Mouse (Mus musculus): ENCODE measurements around the gene Pdcd11. TPM values are rescaled to one million over a fixed set of nuclear protein-coding genes. Genes with fewer than 3 reads are reported as not detected.

Gene Pdcd11
- 4.6 and 5.2 TPM in 2 replicates for polyA plus RNA-seq (2015; fragmentation: Nextera tagmentation; extraction: Ambion mirVana)

DNA sequence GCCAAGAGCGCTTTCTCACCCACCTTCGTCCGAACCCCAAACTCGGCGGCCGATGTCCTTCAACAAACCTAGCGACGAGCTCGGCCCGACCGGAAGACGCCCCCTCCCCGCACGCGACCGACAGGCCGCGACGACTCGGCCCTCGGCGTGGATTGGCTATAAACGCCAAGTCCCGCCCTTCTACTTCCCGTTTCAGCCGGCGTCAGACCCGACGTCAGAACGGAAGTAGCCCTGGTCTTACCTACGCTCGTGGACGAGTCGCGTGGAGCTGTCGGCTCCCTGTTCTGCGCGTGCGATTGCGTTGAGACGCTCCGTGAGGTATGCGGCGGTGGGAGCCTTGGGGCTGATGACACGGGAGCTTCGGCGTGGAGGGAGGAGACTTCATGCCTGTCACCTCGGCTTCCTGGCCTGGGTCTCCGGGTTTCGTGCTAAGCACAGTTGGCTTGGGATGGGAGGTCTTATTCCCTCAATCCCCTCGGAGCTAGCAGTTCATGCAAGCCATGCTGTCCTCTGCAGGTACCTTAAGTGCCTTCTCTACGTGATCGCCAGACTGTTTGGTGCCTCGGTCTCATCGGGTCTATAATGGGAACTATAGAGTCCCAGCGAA is at the start of gene Pdcd11, which contains the start of gene Usmg5:
TSS of gene Pdcd11 (plus strand) at position 219 of the 607 bp plus-strand sequence.
TSS of gene Usmg5 (minus strand) at position 98 of the 607 bp plus-strand sequence.
- Histone ChIP-seq H3K4me3 (peak within 1 kb of the TSS; percentile 80), H3K4me2 (peak within 1 kb of the TSS; percentile 66), H3K4me1 (replicated peaks) (peaks cover 22% of the 10 kb centered on the region), H3K36me3 (peaks cover 22% of the 10 kb centered on the region), H3K9ac (peak within 1 kb of the TSS; percentile 97), H3K9me3 (replicated peaks) (no peaks in the 10 kb centered on the region), H3K27me3 (no peaks in the 10 kb centered on the region), H3K27ac (peak within 1 kb of the TSS; percentile 93)
- ATAC-seq (replicated peaks; ENCODE audit: insufficient number of reproducible peaks, insufficient read depth, low FRiP score, low read depth) = peak; percentile 99
- WGBS = under 1% methylated on average over 56 of the region's 56 CpGs

DNA sequence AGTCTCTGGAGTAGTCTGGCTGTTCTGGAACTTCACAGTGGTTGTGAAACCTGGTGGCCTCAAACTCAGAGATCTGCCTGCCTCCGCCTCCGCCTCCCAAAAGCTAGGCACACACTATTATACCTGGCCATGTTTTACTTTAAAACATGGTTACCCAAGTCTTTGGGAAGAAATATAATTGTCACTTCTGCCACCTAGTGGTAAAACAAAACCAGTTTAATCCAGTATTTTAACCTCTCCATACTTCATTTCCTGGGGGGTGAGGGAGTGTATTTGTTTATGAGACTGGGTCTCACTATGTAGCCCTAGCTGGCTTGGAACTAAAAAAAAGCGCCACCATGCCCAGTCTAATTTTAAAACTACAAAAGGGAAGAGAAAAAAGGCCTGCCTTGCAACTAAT is 47.0 kb upstream of the Pdcd11 start:
- Histone ChIP-seq H3K9ac (no peak overlapping the region), H3K9me3 (replicated peaks) (no peaks in the 10 kb centered on the region), H3K36me3 (peaks cover 30% of the 10 kb centered on the region), H3K27me3 (no peaks in the 10 kb centered on the region), H3K4me1 (replicated peaks) (no peaks in the 10 kb centered on the region), H3K4me3 (no peak overlapping the region), H3K27ac (no peak overlapping the region), H3K4me2 (no peak overlapping the region)
- no peak for ATAC-seq (replicated peaks; ENCODE audit: insufficient number of reproducible peaks, insufficient read depth, low FRiP score, low read depth)
- WGBS = 77% methylated on average over 3 of the region's 3 CpGs

DNA sequence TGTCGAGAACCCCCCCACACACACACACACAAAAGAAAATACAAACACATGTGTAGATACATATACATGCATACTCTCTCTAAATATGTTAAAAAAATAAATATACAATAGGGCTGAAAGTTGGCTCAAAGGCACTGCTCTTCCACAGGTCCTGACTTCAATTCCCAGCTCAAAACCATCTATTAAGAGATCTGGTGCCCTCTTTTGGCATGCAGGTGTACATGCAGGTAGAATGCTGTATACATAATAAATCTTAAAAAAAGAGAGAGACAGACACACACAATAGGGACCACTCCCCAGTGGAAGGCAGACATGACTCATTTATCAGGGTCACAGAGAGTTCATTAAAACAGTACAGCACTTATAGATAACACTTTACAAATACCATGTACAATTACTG is 44.2 kb upstream of the Pdcd11 start:
- Histone ChIP-seq H3K4me1 (replicated peaks) (peaks cover 14% of the 10 kb centered on the region), H3K9me3 (replicated peaks) (no peaks in the 10 kb centered on the region), H3K27me3 (no peaks in the 10 kb centered on the region), H3K9ac (no peak overlapping the region), H3K4me2 (no peak overlapping the region), H3K36me3 (peaks cover 18% of the 10 kb centered on the region), H3K4me3 (no peak overlapping the region), H3K27ac (no peak overlapping the region)
- WGBS = 87% methylated on average over 1 of the region's 1 CpGs
- no peak for ATAC-seq (replicated peaks; ENCODE audit: insufficient number of reproducible peaks, insufficient read depth, low FRiP score, low read depth)

DNA sequence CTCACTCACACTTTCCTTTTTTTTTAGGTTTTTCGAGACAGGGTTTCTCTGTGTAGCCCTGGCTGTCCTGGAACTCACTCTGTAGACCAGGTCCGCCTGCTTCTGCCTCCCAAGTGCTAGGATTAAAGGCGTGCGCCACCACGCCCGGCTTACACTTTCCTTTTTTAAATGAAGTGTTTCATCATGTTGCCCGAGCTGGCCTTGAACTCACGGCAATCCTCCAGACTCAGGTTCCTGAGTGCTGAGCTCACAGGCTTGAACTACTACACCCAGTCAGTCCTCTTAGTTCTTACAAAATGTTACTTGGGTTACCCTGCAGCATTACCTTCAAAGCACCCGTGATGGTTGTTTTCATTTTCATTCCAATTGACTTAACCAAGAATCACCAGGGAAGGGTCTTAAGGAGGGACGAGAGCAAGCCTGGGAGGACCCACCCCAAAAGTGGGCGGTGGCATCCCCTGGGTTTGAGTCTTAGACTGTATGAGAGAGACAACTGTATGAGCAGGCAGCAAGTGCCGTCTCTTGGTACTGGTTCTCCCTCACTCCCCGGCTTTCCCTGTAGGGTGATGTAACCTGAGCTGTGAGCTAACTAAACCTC is 43.2 kb upstream of the Pdcd11 start:
- ATAC-seq (replicated peaks; ENCODE audit: insufficient number of reproducible peaks, insufficient read depth, low FRiP score, low read depth) = no peak

DNA sequence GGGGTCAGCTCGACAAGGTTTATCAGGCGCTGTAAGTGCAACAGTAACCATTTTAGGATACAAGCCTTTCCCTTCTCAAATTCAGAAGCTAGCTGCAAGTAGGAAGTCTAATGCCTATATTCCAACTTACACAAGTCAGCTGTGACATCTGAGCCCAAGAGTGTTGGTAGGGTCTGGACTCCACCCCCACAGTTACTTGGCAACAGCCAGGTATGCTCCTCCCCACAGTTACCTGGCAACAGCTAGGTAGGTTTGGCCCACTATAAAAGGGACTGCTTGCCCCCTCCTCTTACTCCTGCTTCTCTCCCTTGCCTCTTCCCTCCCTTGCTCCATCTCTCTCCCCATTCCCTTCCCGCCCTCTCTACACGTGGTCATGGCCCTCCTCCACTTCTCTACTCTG is 41.5 kb upstream of the Pdcd11 start:
- Histone ChIP-seq H3K27ac (no peak overlapping the region), H3K4me3 (0 out of 2 replicates have a peak overlapping the region, but pooled peaks have one; percentile 89), H3K27me3 (no peaks in the 10 kb centered on the region), H3K9ac (no peak overlapping the region), H3K4me2 (peak overlapping the region; percentile 86; the same call in 1 of the 2 replicates), H3K4me1 (replicated peaks) (peaks cover 14% of the 10 kb centered on the region), H3K36me3 (peaks cover 18% of the 10 kb centered on the region), H3K9me3 (replicated peaks) (no peaks in the 10 kb centered on the region)
- WGBS = 55% methylated on average over 4 of the region's 4 CpGs
- ATAC-seq (replicated peaks; ENCODE audit: insufficient number of reproducible peaks, insufficient read depth, low FRiP score, low read depth) = no peak

More for the DNA sequence above, 43.2 kb upstream of the Pdcd11 start:
- Histone ChIP-seq H3K27me3 (no peaks in the 10 kb centered on the region), H3K4me1 (replicated peaks) (peaks cover 14% of the 10 kb centered on the region), H3K4me3 (no peak overlapping the region), H3K27ac (no peak overlapping the region), H3K36me3 (peaks cover 18% of the 10 kb centered on the region), H3K4me2 (no peak overlapping the region), H3K9ac (no peak overlapping the region), H3K9me3 (replicated peaks) (no peaks in the 10 kb centered on the region)
- WGBS = 84% methylated on average over 13 of the region's 13 CpGs

DNA sequence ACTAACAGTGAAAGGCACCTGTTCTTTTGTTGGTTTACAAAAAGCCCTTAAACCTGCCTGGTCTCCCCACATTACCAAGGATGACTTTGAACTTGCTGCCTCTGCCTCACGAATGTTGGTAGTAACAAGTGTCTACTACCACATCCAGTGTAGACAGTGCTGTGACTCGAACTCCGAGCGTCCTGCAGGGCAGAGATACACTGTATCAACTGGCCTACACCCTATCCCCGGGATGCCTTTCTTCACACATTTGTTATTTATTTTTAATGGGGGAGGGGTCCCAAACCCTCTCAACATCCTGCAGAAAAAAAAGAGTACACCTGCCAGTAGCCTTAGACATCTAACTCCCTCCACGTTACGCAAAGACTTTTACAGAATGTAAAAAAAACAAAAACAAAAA is 40.7 kb upstream of the Pdcd11 start:
- Histone ChIP-seq H3K36me3 (peaks cover 18% of the 10 kb centered on the region), H3K27me3 (no peaks in the 10 kb centered on the region), H3K9ac (peak overlapping the region; percentile 70), H3K4me2 (peak overlapping the region; percentile 86), H3K9me3 (replicated peaks) (no peaks in the 10 kb centered on the region), H3K4me3 (peak overlapping the region; percentile 89), H3K27ac (peak overlapping the region; percentile 87; the same call in 1 of the 2 replicates), H3K4me1 (replicated peaks) (peaks cover 14% of the 10 kb centered on the region)
- 3% methylated on average over 7 of the region's 7 CpGs for WGBS
- ATAC-seq (replicated peaks; ENCODE audit: insufficient number of reproducible peaks, insufficient read depth, low FRiP score, low read depth) = no peak

DNA sequence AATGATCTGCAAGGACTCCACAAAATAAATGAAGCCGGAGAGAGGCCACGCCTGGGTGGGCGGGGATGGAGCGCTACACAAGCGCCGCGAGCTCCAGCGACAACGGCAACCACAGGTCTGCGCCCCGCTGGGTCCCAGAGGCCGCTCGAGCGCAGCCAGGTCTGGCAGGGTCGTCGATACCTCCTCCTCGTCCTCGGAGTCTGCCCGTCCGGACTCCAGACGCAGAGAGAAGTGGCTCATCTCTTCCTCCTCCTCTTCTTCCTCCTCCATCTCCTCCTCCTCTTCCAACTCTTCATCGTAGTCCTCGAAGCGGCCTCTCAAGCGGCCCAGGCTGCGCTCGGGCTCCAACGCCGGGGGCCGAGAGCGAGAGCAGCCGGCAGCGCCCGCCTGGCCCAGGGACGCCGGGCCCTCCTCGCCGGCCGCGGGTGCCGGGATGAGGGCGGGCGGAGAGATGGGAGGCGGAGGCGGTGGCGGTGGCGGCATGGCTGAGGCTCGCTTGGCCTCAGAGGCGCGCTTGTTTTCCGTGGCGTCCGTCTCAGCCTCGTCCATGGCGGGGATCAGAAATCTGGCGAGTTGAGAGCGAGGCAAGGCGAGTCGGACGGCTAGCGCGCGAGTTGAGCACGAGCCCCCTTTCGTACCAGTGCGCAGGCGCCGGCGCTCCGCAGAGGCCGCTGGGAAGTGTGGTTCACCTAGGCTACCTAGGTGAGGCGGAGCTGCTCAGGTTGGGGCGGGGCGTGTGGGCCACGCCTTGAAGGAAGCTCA is 40.1 kb upstream of the Pdcd11 start, which contains the start of gene Pcgf6:
TSS of gene Pcgf6 (minus strand) at position 636 of the 762 bp plus-strand sequence.
- peak within 1 kb of the TSS; percentile 89 for H3K4me3 ChIP-seq
- H3K36me3 ChIP-seq = peaks cover 15% of the 10 kb centered on the region
- peak within 1 kb of the TSS; percentile 86 for H3K4me2 ChIP-seq
- no peaks in the 10 kb centered on the region for H3K9me3 ChIP-seq (replicated peaks)
- under 1% methylated on average over 75 of the region's 75 CpGs for WGBS
- H3K9ac ChIP-seq = peak within 1 kb of the TSS; percentile 70
- peak within 1 kb of the TSS; percentile 87 for H3K27ac ChIP-seq
- no peaks in the 10 kb centered on the region for H3K27me3 ChIP-seq
- ATAC-seq (replicated peaks; ENCODE audit: insufficient number of reproducible peaks, insufficient read depth, low FRiP score, low read depth) = peak; percentile 84
- peaks cover 14% of the 10 kb centered on the region for H3K4me1 ChIP-seq (replicated peaks)

DNA sequence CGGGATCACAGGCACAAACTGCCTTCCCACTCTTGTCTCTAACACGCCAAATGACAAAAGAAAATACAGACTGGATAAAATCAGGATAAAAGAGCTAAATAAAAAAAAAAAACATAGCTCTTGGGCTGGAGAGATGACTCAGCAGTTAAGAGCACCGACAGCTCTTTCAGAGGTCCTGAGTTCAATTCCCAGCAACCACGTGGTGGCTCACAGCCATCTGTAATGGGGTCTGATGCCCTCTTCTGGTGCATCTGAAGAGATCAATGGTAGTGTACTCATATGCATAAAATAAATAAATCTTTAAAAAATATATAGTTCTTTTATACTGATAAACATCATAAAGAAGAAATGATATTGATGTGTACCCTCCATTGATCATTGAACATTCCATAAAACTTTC is 37.6 kb upstream of the Pdcd11 start:
- Histone ChIP-seq H3K4me3 (no peak overlapping the region), H3K9ac (no peak overlapping the region), H3K27ac (no peak overlapping the region), H3K9me3 (replicated peaks) (no peaks in the 10 kb centered on the region), H3K27me3 (no peaks in the 10 kb centered on the region), H3K36me3 (no peaks in the 10 kb centered on the region), H3K4me1 (replicated peaks) (peaks cover 14% of the 10 kb centered on the region), H3K4me2 (no peak overlapping the region)
- WGBS = 80% methylated on average over 4 of the region's 4 CpGs
- no peak for ATAC-seq (replicated peaks; ENCODE audit: insufficient number of reproducible peaks, insufficient read depth, low FRiP score, low read depth)

DNA sequence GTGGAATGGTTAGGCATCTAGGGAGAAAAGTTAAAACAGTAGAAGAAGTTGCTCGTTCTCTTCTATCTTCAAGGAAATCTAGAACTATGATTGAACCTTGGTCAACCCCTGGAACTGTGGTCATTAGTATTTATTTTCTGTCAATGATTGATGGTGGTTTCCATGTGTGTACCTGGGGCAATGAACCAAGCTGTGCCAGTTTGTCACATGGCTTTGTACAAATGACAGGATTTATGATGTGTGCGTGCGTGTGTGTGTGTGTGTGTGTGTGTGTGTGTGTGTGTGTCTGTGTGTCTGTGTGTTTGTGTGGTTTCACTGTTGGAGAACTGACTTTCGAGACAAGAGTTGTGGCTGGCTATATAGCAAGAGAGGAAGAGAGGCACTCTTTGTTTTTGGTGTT is 37.1 kb upstream of the Pdcd11 start:
- WGBS = 77% methylated on average over 4 of the region's 4 CpGs
- H3K9me3 ChIP-seq (replicated peaks) = no peaks in the 10 kb centered on the region

DNA sequence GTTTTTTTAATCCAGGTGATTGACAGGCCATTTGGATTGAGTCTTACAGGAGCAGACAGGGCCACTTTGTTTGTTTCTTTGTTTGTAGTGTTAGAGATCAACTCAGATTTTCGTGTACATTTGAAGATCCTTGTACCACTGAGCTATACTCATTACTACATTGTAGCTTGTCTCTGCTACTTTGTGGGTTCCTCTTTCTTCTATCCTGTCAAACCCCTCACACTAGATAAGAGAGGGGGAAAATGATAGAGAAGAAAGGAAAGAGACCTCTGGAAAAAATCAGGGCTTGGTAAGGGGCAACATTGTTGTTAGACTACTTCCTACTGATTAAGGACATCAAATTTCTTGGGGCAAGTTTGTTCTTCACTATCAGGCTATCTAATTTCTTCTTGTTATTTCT is 32.9 kb upstream of the Pdcd11 start:
- Histone ChIP-seq H3K4me1 (replicated peaks) (no peaks in the 10 kb centered on the region), H3K27ac (no peak overlapping the region), H3K4me2 (no peak overlapping the region), H3K4me3 (no peak overlapping the region), H3K9ac (no peak overlapping the region), H3K36me3 (no peaks in the 10 kb centered on the region), H3K9me3 (replicated peaks) (no peaks in the 10 kb centered on the region), H3K27me3 (no peaks in the 10 kb centered on the region)
- 52% methylated on average over 1 of the region's 1 CpGs for WGBS
- no peak for ATAC-seq (replicated peaks; ENCODE audit: insufficient number of reproducible peaks, insufficient read depth, low FRiP score, low read depth)

More for the DNA sequence above, 37.1 kb upstream of the Pdcd11 start:
- Histone ChIP-seq H3K9ac (no peak overlapping the region), H3K4me3 (no peak overlapping the region), H3K27me3 (no peaks in the 10 kb centered on the region), H3K27ac (no peak overlapping the region), H3K4me2 (no peak overlapping the region), H3K36me3 (no peaks in the 10 kb centered on the region), H3K4me1 (replicated peaks) (peaks cover 14% of the 10 kb centered on the region)
- ATAC-seq (replicated peaks; ENCODE audit: insufficient number of reproducible peaks, insufficient read depth, low FRiP score, low read depth) = no peak

DNA sequence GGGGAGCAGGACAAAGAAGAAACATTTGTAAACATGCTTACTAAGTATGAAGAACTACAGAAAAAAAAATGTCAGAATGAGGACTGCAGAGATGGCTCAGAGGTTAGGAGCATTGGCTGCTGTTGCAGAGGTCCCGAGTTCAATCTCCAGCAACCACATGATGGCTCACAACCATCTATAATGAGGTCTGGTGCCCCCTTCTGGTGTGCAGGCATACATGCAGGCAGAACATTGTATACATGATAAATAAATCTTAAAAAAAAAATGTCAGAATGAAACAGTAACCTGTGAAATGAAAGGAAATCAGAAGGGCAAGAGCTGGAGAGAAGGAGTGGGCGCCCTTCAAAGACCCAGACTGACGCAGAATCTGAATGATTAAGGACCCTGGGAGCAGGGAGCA is 24.7 kb upstream of the Pdcd11 start:
- Histone ChIP-seq H3K36me3 (peaks cover under 1% of the 10 kb centered on the region; the same call in 1 of the 2 replicates), H3K27me3 (no peaks in the 10 kb centered on the region), H3K27ac (no peak overlapping the region), H3K9me3 (replicated peaks) (no peaks in the 10 kb centered on the region), H3K4me3 (no peak overlapping the region), H3K9ac (no peak overlapping the region), H3K4me2 (no peak overlapping the region), H3K4me1 (replicated peaks) (peaks cover 13% of the 10 kb centered on the region)
- WGBS = 88% methylated on average over 3 of the region's 3 CpGs
- ATAC-seq (replicated peaks; ENCODE audit: insufficient number of reproducible peaks, insufficient read depth, low FRiP score, low read depth) = no peak
